In genomic region chr3:138442203-138442602, GRCm38 (mm10) we compare ENCODE assay signal across 8 mouse cellular contexts. TPM values are rescaled to one million over a fixed set of nuclear protein-coding genes. Genes with fewer than 3 reads are reported as not detected.
DNase-seq lines count a peak whose midpoint lies in the region; ATAC-seq and TF ChIP-seq lines count a peak whose summit lies in the region.

No protein-coding gene starts in this region.

- peak overlapping the region; percentile 95; the same call in 1 of the 2 replicates for H3K27ac ChIP-seq in heart, postnatal 0 days (ENCODE audit: low read depth)
- H3K27ac ChIP-seq in brown adipose tissue, adult 24 weeks (replicated peaks; ENCODE audit: low read depth, low read length) = no peak overlapping the region
- peak overlapping the region; percentile 89 for H3K27ac ChIP-seq in hindbrain, embryonic 15.5 days (replicated peaks)
- peak overlapping the region; percentile 87; the same call in 1 of the 2 replicates for H3K27ac ChIP-seq in midbrain, embryonic 14.5 days (replicated peaks; ENCODE audit: low read depth, low read length)

- H3K4me3 ChIP-seq in heart, postnatal 0 days (ENCODE audit: low read depth, low read length) = peak overlapping the region; percentile 98
- peak overlapping the region; percentile 67 for H3K4me3 ChIP-seq in brown adipose tissue, adult 24 weeks (ENCODE audit: insufficient read depth, low read depth, low read length)
- peak overlapping the region; percentile 91 for H3K4me3 ChIP-seq in hindbrain, embryonic 15.5 days
- H3K4me3 ChIP-seq in midbrain, embryonic 14.5 days (replicated peaks; ENCODE audit: low read depth, low read length) = peak overlapping the region; percentile 77

- H3K36me3 ChIP-seq in heart, postnatal 0 days (replicated peaks; ENCODE audit: control insufficient read depth, insufficient read depth, low read length) = peaks cover 23% of the 10 kb centered on the region
- peaks cover 14% of the 10 kb centered on the region for H3K36me3 ChIP-seq in hindbrain, embryonic 15.5 days
- peaks cover 17% of the 10 kb centered on the region for H3K36me3 ChIP-seq in midbrain, embryonic 14.5 days (ENCODE audit: control insufficient read depth, insufficient read depth, low read length)

- peak overlapping the region; percentile 4; the same call in 1 of the 2 replicates for H3K9ac ChIP-seq in heart, postnatal 0 days (replicated peaks; ENCODE audit: low read depth, low read length)
- H3K9ac ChIP-seq in hindbrain, embryonic 15.5 days = peak overlapping the region; percentile 49
- H3K9ac ChIP-seq in midbrain, embryonic 14.5 days (replicated peaks; ENCODE audit: low read length) = peak overlapping the region; percentile 85

- H3K9me3 ChIP-seq in heart, postnatal 0 days (replicated peaks; ENCODE audit: control insufficient read depth, low read length) = no peaks in the 10 kb centered on the region
- H3K9me3 ChIP-seq in hindbrain, embryonic 15.5 days = no peaks in the 10 kb centered on the region
- no peaks in the 10 kb centered on the region for H3K9me3 ChIP-seq in midbrain, embryonic 14.5 days (ENCODE audit: control insufficient read depth, low read length)

- no peak for ATAC-seq in heart, postnatal 0 days (ENCODE audit: insufficient read depth, low read depth)
- no peak for ATAC-seq in hindbrain, embryonic 15.5 days (ENCODE audit: low FRiP score, low read depth)
- 0 out of 2 replicates have a peak, but pooled peaks have one; percentile 0 for ATAC-seq in midbrain, embryonic 14.5 days (ENCODE audit: low FRiP score, low TSS enrichment)

- H3K4me2 ChIP-seq in heart, postnatal 0 days (ENCODE audit: low read depth, low read length) = peak overlapping the region; percentile 82
- H3K4me2 ChIP-seq in hindbrain, embryonic 15.5 days = peak overlapping the region; percentile 76
- H3K4me2 ChIP-seq in midbrain, embryonic 14.5 days (ENCODE audit: low read length) = peak overlapping the region; percentile 86

- no peak for TF ChIP-seq CTCF in heart, postnatal 0 days (IDR thresholded peaks at IDR 0.05; ENCODE audit: low read depth)

- H3K27me3 ChIP-seq in heart, postnatal 0 days (ENCODE audit: control insufficient read depth, insufficient read depth, low read length) = no peaks in the 10 kb centered on the region
- no peaks in the 10 kb centered on the region for H3K27me3 ChIP-seq in hindbrain, embryonic 15.5 days
- H3K27me3 ChIP-seq in midbrain, embryonic 14.5 days (ENCODE audit: control insufficient read depth, insufficient read depth, low read length) = no peaks in the 10 kb centered on the region

- TF ChIP-seq EP300 in heart, postnatal 0 days (IDR thresholded peaks at IDR 0.05; ENCODE audit: low read depth) = no peak

- 6% methylated on average over 9 of the region's 9 CpGs for WGBS in heart, postnatal 0 days
- WGBS in hindbrain, embryonic 15.5 days = 1% methylated on average over 9 of the region's 9 CpGs
- 2% methylated on average over 9 of the region's 9 CpGs for WGBS in midbrain, embryonic 14.5 days

- peaks cover 6% of the 10 kb centered on the region; the same call in 1 of the 2 replicates for H3K4me1 ChIP-seq in heart, postnatal 0 days (ENCODE audit: control insufficient read depth, insufficient read depth)
- H3K4me1 ChIP-seq in brown adipose tissue, adult 24 weeks (ENCODE audit: control insufficient read depth, insufficient read depth, insufficient read length, low read length) = peaks cover 3% of the 10 kb centered on the region; the same call in 1 of the 2 replicates
- peaks cover 10% of the 10 kb centered on the region for H3K4me1 ChIP-seq in hindbrain, embryonic 15.5 days (replicated peaks)
- H3K4me1 ChIP-seq in midbrain, embryonic 14.5 days (ENCODE audit: control insufficient read depth, insufficient read depth, low read length) = peaks cover 10% of the 10 kb centered on the region

- no peak for DNase-seq in heart, postnatal 0 days (ENCODE audit: low spot score)
- no peak for DNase-seq in heart, adult 8-10 months (ENCODE audit: low spot score)
- no peak for DNase-seq in midbrain, embryonic 14.5 days
- no peak for DNase-seq in gastrocnemius, adult 18-20 months (ENCODE audit: low spot score)
- no peak for DNase-seq in cerebellum, postnatal 4 days (ENCODE audit: low spot score in 2 of 2)
- DNase-seq in frontal cortex, postnatal 36 days (ENCODE audit: low spot score in 2 of 2) = no peak

RNA-seq across cellular contexts. Expression of gene Adh5, which starts 0.7 kb away (rescaled TPM):
- total RNA-seq in heart, postnatal 0 days (2014; rRNA removed; ENCODE audit: low replicate concordance) = 115 and 137 TPM in 2 replicates
- polyA plus RNA-seq in heart, postnatal 0 days (2015; fragmentation: Nextera tagmentation; extraction: Ambion mirVana) = 169 and 170 TPM in 2 replicates
- 10 to 100 TPM; 79.6 to 88.4 (median 83.5) TPM for total RNA-seq in heart, adult 8-10 months (2022)
- 120 and 135 TPM in 2 replicates for polyA plus RNA-seq in brown adipose tissue, adult 24 weeks (2012; ENCODE audit: insufficient read depth, insufficient read length, missing spikeins)
- 186 and 189 TPM in 2 replicates for polyA plus RNA-seq in hindbrain, embryonic 15.5 days (2015; fragmentation: Nextera tagmentation; extraction: Ambion mirVana)
- 220 and 238 TPM in 2 replicates for polyA plus RNA-seq in midbrain, embryonic 14.5 days (2014; fragmentation: Nextera tagmentation; extraction: Ambion mirVana)
- 10 to 100 TPM; 57.1 to 58.3 TPM for total RNA-seq in gastrocnemius, adult 18-20 months (2021)

RNA-seq across cellular contexts. Expression of gene Adh4, which starts 26.9 kb away (rescaled TPM):
- not detected in 2 replicates for total RNA-seq in heart, postnatal 0 days (2014; rRNA removed; ENCODE audit: low replicate concordance)
- polyA plus RNA-seq in heart, postnatal 0 days (2015; fragmentation: Nextera tagmentation; extraction: Ambion mirVana) = not detected in 2 replicates
- not detected for total RNA-seq in heart, adult 8-10 months (2022)
- polyA plus RNA-seq in brown adipose tissue, adult 24 weeks (2012; ENCODE audit: insufficient read depth, insufficient read length, missing spikeins) = 2.5 TPM in 2 replicates
- not detected in 2 replicates for polyA plus RNA-seq in hindbrain, embryonic 15.5 days (2015; fragmentation: Nextera tagmentation; extraction: Ambion mirVana)
- not detected in 2 replicates for polyA plus RNA-seq in midbrain, embryonic 14.5 days (2014; fragmentation: Nextera tagmentation; extraction: Ambion mirVana)
- not detected for total RNA-seq in gastrocnemius, adult 18-20 months (2021)

RNA-seq across cellular contexts. Expression of gene Metap1, which starts 47.1 kb away (rescaled TPM):
- total RNA-seq in heart, postnatal 0 days (2014; rRNA removed; ENCODE audit: low replicate concordance) = 26.0 and 66.0 TPM in 2 replicates
- 31.4 and 33.3 TPM in 2 replicates for polyA plus RNA-seq in heart, postnatal 0 days (2015; fragmentation: Nextera tagmentation; extraction: Ambion mirVana)
- 10 to 100 TPM; 38.3 to 41.3 (median 40.2) TPM for total RNA-seq in heart, adult 8-10 months (2022)
- 21.0 and 21.7 TPM in 2 replicates for polyA plus RNA-seq in brown adipose tissue, adult 24 weeks (2012; ENCODE audit: insufficient read depth, insufficient read length, missing spikeins)
- polyA plus RNA-seq in hindbrain, embryonic 15.5 days (2015; fragmentation: Nextera tagmentation; extraction: Ambion mirVana) = 44.8 and 46.2 TPM in 2 replicates
- polyA plus RNA-seq in midbrain, embryonic 14.5 days (2014; fragmentation: Nextera tagmentation; extraction: Ambion mirVana) = 48.2 and 60.3 TPM in 2 replicates
- total RNA-seq in gastrocnemius, adult 18-20 months (2021) = 10 to 100 TPM; 45.5 to 46.4 TPM

Comparison
In these comparisons a context has a peak if more than half of its experiments do, and no peak if none do; other contexts are left out.
1. H3K9ac ChIP-seq: peak in every context shown above with its lines; median percentile 85 in midbrain, embryonic 14.5 days; 49 in hindbrain, embryonic 15.5 days; 4 in heart, postnatal 0 days.